Mouse (Mus musculus) forebrain, postnatal 0 days (tissue): ENCODE data around the gene Cxcl5. TPM values are rescaled to one million over a fixed set of nuclear protein-coding genes. Genes with fewer than 3 reads are reported as not detected.

ENCODE experiments used
- ATAC-seq: fragments of 200-750 bp; cut with Nextera tagmentation; 2 replicates; pipeline ENCODE4 v1.8.0; 2017; ENCODE audit warnings: mild to moderate bottlenecking, moderate library complexity
- DNase-seq: peaks from one replicate; pipeline ENCODE4 v3.0.0-alpha.2; 2015
- H3K27ac ChIP-seq: fragments of 300-500 bp; sonication (generic); 2 replicates; pipeline ENCODE4 v1.5.1; 2014; ENCODE audit warnings: low read depth, mild to moderate bottlenecking, antibody characterized with exemption, low read length, moderate library complexity, mixed read lengths
- H3K27me3 ChIP-seq: fragments of 300-500 bp; sonication (generic); 2 replicates; pipeline ENCODE4 v1.6.1; 2014; ENCODE audit warnings: mild to moderate bottlenecking, low read length, mixed read lengths; ENCODE audit not compliant: insufficient read depth
- H3K36me3 ChIP-seq: fragments of 300-500 bp; sonication (generic); 2 replicates; pipeline ENCODE4 v1.6.1; 2014; ENCODE audit warnings: mild to moderate bottlenecking, moderate library complexity; ENCODE audit not compliant: insufficient read depth
- H3K4me1 ChIP-seq: fragments of 300-500 bp; sonication (generic); 2 replicates; pipeline ENCODE4 v1.6.1; 2014; ENCODE audit warnings: antibody characterized with exemption; ENCODE audit not compliant: insufficient read depth
- H3K4me2 ChIP-seq: fragments of 300-500 bp; sonication (generic); 2 replicates; pipeline ENCODE4 v1.6.1; 2014; ENCODE audit warnings: low read depth, mild to moderate bottlenecking, moderate library complexity
- H3K4me3 ChIP-seq: fragments of 300-500 bp; sonication (generic); 2 replicates; pipeline ENCODE4 v1.5.1; 2014; ENCODE audit warnings: low read depth, low read length, mixed read lengths
- H3K9ac ChIP-seq: fragments of 300-500 bp; sonication (generic); 2 replicates; pipeline ENCODE4 v1.6.1; 2014; ENCODE audit warnings: mild to moderate bottlenecking
- H3K9me3 ChIP-seq: fragments of 300-500 bp; sonication (generic); 2 replicates; pipeline ENCODE4 v1.6.1; 2016; ENCODE audit warnings: low read length
- CTCF ChIP-seq: sonication (generic); IDR thresholded peaks from 2 replicates; pipeline ENCODE4 v1.5.1; 2016; ENCODE audit warnings: antibody characterized with exemption, control low read depth, low read depth
- WGBS: fragments of 180-500 bp; shearing (Covaris S2); extraction: QIAGEN DNeasy Blood & Tissue Kit; methylation state at CpG from one replicate; pipeline ENCODE4 v1.1.7; 2014; 5-methylcytosine and 5-hydroxymethylcytosine counted together
- polyA plus RNA-seq: library from polyadenylated mRNA; unstranded; fragments of >200 nt; fragmentation: Nextera tagmentation; extraction: Ambion mirVana; gene quantifications from 2 replicates; pipeline ENCODE4 v1.2.1, GENCODE M21; 2015
- total RNA-seq: library from RNA; depleted of rRNA; stranded (reverse); fragments of >200 nt; gene quantifications from 2 replicates; pipeline ENCODE4 v1.2.3, GENCODE M21; 2014

Gene Cxcl5
- total and polyA plus RNA-seq, 2 experiments from 2014 or later, result 0.14 to 0.30 TPM

DNA sequence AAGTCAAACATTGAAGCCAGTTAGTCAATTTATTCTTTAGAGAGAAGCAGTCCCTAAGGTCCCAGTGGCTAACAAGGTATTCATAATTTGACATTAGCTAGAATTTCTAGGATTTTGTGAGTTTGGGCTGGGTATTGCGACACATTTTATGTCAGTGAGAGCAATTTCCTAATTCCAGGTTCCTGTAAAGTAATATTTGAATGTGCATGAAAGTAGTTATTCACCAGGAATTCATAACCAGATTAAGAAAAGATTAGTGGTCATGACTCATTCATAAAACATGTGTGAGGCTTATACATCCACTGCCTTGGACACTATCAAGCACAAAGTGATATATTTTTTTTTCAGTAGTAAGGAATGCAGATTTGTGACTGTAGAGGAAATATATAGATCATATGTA, 5.2 kb upstream of the Cxcl5 start:
- DNase-seq (no peak), ATAC-seq (no peak)
- H3K4me2 ChIP-seq, result no peak overlapping the region
- no peaks in the 10 kb centered on the region for H3K36me3 ChIP-seq
- H3K4me1 ChIP-seq, result no peaks in the 10 kb centered on the region
- peaks cover 2% of the 10 kb centered on the region; the same call in 1 of the 2 replicates for H3K27me3 ChIP-seq
- no peak overlapping the region for H3K27ac ChIP-seq
- no peaks in the 10 kb centered on the region for H3K9me3 ChIP-seq
- H3K9ac ChIP-seq, result no peak overlapping the region
- no peak for TF ChIP-seq CTCF
- WGBS, result 98% methylated on average over 1 of the region's 1 CpGs
- H3K4me3 ChIP-seq, result no peak overlapping the region

DNA sequence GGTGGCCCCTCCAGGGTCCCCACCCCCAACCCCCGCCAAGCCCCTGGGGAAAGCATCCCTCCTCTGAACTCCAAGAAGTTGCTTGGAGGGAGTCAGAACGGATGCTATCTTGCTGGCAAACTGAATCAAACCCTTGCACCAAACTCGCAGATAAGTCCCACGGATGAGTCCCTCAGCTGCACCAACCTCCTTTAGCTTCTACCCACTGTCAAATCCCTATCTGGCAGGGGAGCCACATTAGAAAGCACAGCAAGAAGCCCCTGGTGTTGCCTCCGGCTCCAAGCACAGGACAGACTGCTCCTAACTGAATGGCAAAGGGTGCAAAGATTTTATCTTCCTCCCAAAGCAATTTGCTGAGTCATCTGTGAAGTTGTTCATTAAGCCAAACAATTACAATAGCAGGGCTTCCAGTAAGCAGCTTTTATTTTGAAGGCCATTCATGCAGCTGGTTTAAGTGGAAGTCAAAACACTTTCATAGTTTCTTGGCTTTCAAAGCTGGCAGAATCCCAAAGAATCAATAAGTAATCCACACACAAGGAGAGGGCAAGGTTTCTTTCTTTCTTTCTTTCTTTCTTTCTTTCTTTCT, 1.0 kb upstream of the Cxcl5 start:
- Histone ChIP-seq H3K27ac (no peak overlapping the region), H3K4me1 (0 out of 2 replicates have a peak, but pooled peaks cover 3% of the 10 kb centered on the region), H3K36me3 (no peaks in the 10 kb centered on the region), H3K4me3 (no peak overlapping the region), H3K9me3 (no peaks in the 10 kb centered on the region), H3K4me2 (no peak overlapping the region), H3K27me3 (peaks cover 6% of the 10 kb centered on the region; the same call in 1 of the 2 replicates), H3K9ac (no peak overlapping the region)
- DNase-seq, result peak; percentile 21
- 42% methylated on average over 5 of the region's 5 CpGs for WGBS
- TF ChIP-seq CTCF, result no peak
- ATAC-seq, result peak; percentile 40; the same call in 1 of the 2 replicates

DNA sequence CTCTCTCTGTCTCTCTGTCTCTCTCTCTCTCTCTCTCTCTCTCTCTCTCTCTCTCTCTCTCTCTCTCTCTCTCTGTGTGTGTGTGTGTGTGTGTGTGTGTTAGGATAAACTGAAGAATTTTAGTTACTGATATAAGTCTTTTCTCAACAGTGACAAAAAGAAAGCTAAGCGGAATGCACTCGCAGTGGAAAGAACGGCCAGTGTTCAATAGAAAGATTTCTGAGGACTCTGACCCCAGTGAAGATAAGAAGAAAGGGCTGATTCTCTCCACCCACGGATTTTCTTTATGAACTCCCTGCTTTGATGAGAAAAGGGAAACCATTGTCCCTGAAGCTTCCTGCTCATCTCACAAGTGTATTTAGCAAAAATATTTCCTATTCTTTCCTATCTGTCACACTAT, 1.1 kb downstream of the Cxcl5 start:
- no peak overlapping the region for H3K27ac ChIP-seq
- TF ChIP-seq CTCF, result no peak
- 0 out of 2 replicates have a peak, but pooled peaks cover 3% of the 10 kb centered on the region for H3K4me1 ChIP-seq
- no peak overlapping the region for H3K4me2 ChIP-seq
- DNase-seq, result no peak
- peaks cover 6% of the 10 kb centered on the region; the same call in 1 of the 2 replicates for H3K27me3 ChIP-seq
- WGBS, result 53% methylated on average over 4 of the region's 4 CpGs
- H3K4me3 ChIP-seq, result no peak overlapping the region
- no peaks in the 10 kb centered on the region for H3K36me3 ChIP-seq
- H3K9me3 ChIP-seq, result no peaks in the 10 kb centered on the region
- no peak for ATAC-seq
- no peak overlapping the region for H3K9ac ChIP-seq

DNA sequence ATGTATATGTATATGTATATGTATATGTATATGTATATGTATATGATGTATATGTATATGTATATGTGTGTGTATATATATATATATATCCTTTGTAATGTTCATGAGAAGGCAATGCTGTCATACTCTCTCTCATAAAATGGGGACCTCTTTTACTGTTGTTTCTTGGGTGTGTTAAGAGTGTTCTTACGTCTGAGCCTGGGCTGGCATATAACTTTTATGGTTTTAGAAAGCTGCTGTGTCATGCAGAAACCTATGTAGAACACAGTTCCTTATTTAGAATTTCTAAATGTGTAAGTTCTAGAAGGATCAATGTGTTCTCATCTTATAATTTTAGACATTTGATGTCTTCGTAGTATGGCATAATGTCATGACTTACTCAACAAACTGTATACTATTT, 1.7 kb downstream of the Cxcl5 start:
- Histone ChIP-seq H3K27me3 (peaks cover 6% of the 10 kb centered on the region; the same call in 1 of the 2 replicates), H3K4me2 (no peak overlapping the region), H3K9me3 (no peaks in the 10 kb centered on the region), H3K4me3 (no peak overlapping the region), H3K27ac (no peak overlapping the region), H3K9ac (no peak overlapping the region), H3K4me1 (0 out of 2 replicates have a peak, but pooled peaks cover 3% of the 10 kb centered on the region), H3K36me3 (no peaks in the 10 kb centered on the region)
- 95% methylated on average over 2 of the region's 2 CpGs for WGBS
- no peak for TF ChIP-seq CTCF
- DNase-seq (no peak), ATAC-seq (no peak)

DNA sequence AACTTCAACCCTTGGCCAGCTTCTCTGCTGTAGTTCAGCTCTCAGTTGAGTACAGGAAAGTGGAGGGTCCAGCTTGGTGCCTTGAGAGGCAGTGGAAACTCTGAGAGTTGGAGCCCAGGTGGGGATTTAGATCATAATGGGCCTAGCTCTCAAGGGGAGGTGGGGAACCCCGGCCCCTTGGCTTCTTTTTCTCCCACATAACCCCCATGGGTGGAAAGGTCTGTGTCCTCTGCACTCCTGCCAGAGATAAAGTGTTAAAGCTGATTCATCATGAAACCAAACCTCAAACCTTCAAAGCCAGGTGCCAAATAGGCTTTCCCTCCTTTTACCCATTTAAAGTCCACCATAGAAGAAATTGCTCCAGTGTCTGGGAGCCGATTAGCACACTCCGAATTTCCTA, 2.7 kb downstream of the Cxcl5 start:
- Histone ChIP-seq H3K27ac (no peak overlapping the region), H3K9me3 (no peaks in the 10 kb centered on the region), H3K9ac (no peak overlapping the region), H3K36me3 (no peaks in the 10 kb centered on the region), H3K4me1 (0 out of 2 replicates have a peak, but pooled peaks cover 3% of the 10 kb centered on the region), H3K4me3 (no peak overlapping the region), H3K27me3 (peaks cover 6% of the 10 kb centered on the region; the same call in 1 of the 2 replicates), H3K4me2 (no peak overlapping the region)
- TF ChIP-seq CTCF, result no peak
- ATAC-seq (no peak), DNase-seq (no peak)
- 90% methylated on average over 3 of the region's 3 CpGs for WGBS

DNA sequence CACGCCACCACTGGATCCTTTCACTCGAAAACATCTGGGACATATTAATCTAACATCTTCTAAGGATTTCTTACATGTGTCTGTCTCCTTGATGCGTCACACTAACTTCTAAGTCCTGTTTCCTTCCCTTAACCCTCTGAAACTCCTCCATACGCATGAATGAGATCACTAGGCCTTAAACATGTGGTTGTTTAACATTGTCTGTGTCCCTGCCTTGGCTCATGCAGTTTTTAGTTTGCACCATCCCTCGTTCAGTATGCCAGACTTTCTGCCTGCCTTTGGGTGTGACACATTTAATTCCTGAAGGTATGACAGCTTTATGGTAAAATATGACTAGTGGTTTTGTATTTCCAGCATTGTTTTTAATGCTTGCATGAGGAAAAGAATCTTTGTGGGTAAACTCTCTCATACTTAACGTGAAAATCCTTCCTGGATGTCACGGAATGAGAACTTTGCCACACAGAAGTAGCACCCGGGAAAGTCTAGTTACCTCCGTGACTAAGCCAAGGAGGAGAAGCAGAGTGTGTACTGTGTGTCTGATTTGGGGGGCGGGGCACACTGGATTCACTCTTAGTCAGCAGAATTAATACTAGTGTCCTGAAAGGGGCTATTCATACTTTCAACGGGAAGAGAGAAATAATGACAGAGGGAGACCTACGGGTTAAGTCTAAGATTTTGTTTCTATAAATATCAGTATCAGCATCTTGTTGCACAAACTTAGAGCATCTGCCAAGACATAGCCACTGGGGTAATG, 4.9 kb downstream of the Cxcl5 start:
- no peaks in the 10 kb centered on the region for H3K36me3 ChIP-seq

More for the DNA sequence above, 4.9 kb downstream of the Cxcl5 start:
- DNase-seq (no peak), ATAC-seq (no peak)
- Histone ChIP-seq H3K4me1 (0 out of 2 replicates have a peak, but pooled peaks cover 3% of the 10 kb centered on the region), H3K4me3 (no peak overlapping the region), H3K27ac (no peak overlapping the region), H3K4me2 (no peak overlapping the region), H3K27me3 (peaks cover 2% of the 10 kb centered on the region; the same call in 1 of the 2 replicates), H3K9ac (no peak overlapping the region), H3K9me3 (no peaks in the 10 kb centered on the region)
- TF ChIP-seq CTCF, result no peak
- WGBS, result 77% methylated on average over 12 of the region's 12 CpGs
